Mouse (Mus musculus) forebrain, embryonic 16.5 days (tissue): ENCODE data around the gene Acbd3. TPM values are rescaled to one million over a fixed set of nuclear protein-coding genes. Genes with fewer than 3 reads are reported as not detected.

Experiments
- ATAC-seq: fragments of 200-750 bp; cut with Nextera tagmentation; 2 replicates; pipeline ENCODE4 v1.8.0; 2017; ENCODE audit warnings: mild to moderate bottlenecking, moderate library complexity
- H3K27ac ChIP-seq: fragments of 300-500 bp; sonication (generic); 2 replicates; pipeline ENCODE4 v1.5.1; 2014; ENCODE audit warnings: low read length, control low read depth
- H3K27me3 ChIP-seq: fragments of 300-500 bp; sonication (generic); replicated peaks from 2 replicates; pipeline ENCODE4 v1.6.1; 2014; ENCODE audit warnings: low read length; ENCODE audit not compliant: control insufficient read depth, insufficient read depth
- H3K36me3 ChIP-seq: fragments of 300-500 bp; sonication (generic); 2 replicates; pipeline ENCODE4 v1.6.1; 2014; ENCODE audit not compliant: control insufficient read depth, insufficient read depth
- H3K4me1 ChIP-seq: fragments of 300-500 bp; sonication (generic); replicated peaks from 2 replicates; pipeline ENCODE4 v1.6.1; 2014; ENCODE audit warnings: low read length; ENCODE audit not compliant: control insufficient read depth, insufficient read depth
- H3K4me2 ChIP-seq: fragments of 300-500 bp; sonication (generic); 2 replicates; pipeline ENCODE4 v1.6.1; 2014; ENCODE audit warnings: mild to moderate bottlenecking, low read length, control low read depth
- H3K4me3 ChIP-seq: fragments of 300-500 bp; sonication (generic); replicated peaks from 2 replicates; pipeline ENCODE4 v1.5.1; 2014; ENCODE audit warnings: mild to moderate bottlenecking, low read length, control low read depth
- H3K9ac ChIP-seq: fragments of 300-500 bp; sonication (generic); replicated peaks from 2 replicates; pipeline ENCODE4 v1.6.1; 2014; ENCODE audit warnings: low read depth, low read length, control low read depth
- H3K9me3 ChIP-seq: fragments of 300-500 bp; sonication (generic); 2 replicates; pipeline ENCODE4 v1.6.1; 2016; ENCODE audit warnings: low read length; ENCODE audit not compliant: control insufficient read depth
- WGBS: fragments of 180-500 bp; shearing (Covaris S2); extraction: QIAGEN DNeasy Blood & Tissue Kit; methylation state at CpG from one replicate; pipeline ENCODE4 v1.1.7; 2014; 5-methylcytosine and 5-hydroxymethylcytosine counted together
- polyA plus RNA-seq: library from polyadenylated mRNA; unstranded; fragments of >200 nt; fragmentation: Nextera tagmentation; extraction: Ambion mirVana; gene quantifications from 2 replicates; pipeline ENCODE4 v1.2.1, GENCODE M21; 2015

Gene Acbd3
- polyA plus RNA-seq: 23.5 and 25.0 TPM in 2 replicates

DNA sequence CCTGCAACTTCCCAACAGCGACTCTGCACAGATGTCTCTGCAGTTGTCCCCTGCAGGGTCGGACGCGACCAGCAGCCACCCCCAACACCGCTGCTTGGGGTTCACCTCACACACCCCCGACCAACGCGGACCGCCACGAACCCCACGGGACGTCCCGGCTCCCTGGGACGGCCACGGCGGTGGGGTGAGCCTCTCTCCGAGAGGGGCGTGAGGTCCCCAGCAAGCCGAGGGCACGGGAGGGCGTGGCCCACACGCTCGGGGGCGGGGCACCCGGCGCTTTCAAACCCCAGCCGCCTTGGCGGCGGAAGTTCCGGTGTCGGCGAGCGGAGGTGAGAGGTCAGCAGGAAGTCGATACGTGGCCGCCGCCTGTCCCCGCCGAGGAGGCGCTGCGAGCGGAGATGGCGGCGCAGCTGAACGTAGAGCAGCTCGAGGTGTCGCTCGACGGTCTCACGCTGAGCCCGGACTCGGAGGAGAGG, at the start of gene Acbd3:
Gene Acbd3, plus strand, starts transcription at position 340 of the 476 bp plus-strand sequence.
- peak within 1 kb of the TSS; percentile 71 for H3K4me2 ChIP-seq
- H3K4me3 ChIP-seq: peak within 1 kb of the TSS; percentile 82
- ATAC-seq: peak; percentile 95
- peaks cover 21% of the 10 kb centered on the region for H3K4me1 ChIP-seq
- no peaks in the 10 kb centered on the region for H3K27me3 ChIP-seq
- under 1% methylated on average over 48 of the region's 52 CpGs for WGBS
- H3K9ac ChIP-seq: peak within 1 kb of the TSS; percentile 72
- H3K36me3 ChIP-seq: no peaks in the 10 kb centered on the region
- H3K9me3 ChIP-seq: no peaks in the 10 kb centered on the region
- H3K27ac ChIP-seq: peak within 1 kb of the TSS; percentile 74

DNA sequence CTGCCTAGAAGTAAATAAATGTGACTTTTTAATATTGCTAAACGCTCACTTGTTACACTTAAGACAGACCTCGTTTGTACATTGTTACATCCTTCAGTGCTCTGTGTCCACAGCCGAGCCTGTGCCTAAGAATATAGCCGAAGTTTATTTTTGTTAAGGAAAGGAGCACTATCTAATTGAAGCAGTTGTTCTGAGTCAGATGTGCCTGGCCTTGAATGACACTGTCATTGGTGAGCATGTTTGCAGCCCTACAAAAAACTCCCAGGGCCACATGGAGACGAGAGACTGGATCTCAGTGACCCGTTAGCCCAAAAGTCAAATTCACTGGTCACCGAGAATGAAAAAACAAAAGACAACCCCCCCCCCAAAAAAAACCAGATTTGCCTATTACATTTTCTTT, 34.6 kb upstream of the Acbd3 start:
- ATAC-seq: no peak
- no peak overlapping the region for H3K4me2 ChIP-seq
- WGBS: 87% methylated on average over 7 of the region's 7 CpGs
- H3K9ac ChIP-seq: no peak overlapping the region
- no peak overlapping the region for H3K4me3 ChIP-seq
- peaks cover 15% of the 10 kb centered on the region for H3K27me3 ChIP-seq
- no peak overlapping the region for H3K27ac ChIP-seq
- no peaks in the 10 kb centered on the region for H3K9me3 ChIP-seq
- no peaks in the 10 kb centered on the region for H3K4me1 ChIP-seq
- H3K36me3 ChIP-seq: peaks cover 8% of the 10 kb centered on the region; the same call in 1 of the 2 replicates

DNA sequence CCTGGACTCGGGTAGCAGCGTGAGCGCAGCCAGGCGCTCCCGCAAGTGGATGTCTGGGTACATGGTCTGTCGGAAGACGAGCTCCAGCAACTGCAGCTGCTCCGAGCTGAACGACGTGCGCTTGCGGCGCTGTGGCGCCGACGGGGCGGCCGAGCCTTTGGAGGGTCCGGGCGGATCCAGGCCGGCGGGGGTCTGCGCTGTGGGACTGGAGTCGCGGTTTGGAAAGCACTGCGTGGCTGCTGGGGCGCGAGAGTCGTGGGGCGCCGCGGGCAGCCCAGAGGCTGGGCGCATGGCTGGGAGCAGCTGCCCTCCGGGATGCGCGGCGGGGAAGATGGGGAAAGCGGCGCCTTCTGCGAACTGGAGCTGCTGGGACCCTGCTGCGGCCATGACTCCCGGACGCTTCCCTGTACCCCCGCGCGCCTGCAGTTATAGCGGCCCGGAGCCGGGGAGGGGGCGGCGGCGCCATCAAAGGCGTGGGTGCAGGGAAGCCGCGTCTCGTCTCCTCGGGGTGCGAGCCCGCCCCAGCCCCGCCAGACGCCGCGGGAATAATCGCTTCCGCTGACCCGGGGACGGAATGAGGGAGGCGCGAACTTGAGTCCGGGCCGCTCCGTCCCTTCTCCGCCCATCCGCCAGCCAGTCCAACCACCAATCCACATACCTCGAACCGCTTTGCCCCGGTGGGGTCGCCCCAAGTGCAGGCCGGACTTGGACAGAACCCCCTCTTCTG, 29.1 kb upstream of the Acbd3 start, which contains the start of gene Mixl1:
Gene Mixl1, minus strand, starts transcription at position 409 of the 727 bp plus-strand sequence.
- no peak within 1 kb of the TSS for H3K27ac ChIP-seq
- H3K4me3 ChIP-seq: peak within 1 kb of the TSS; percentile 41
- H3K9me3 ChIP-seq: no peaks in the 10 kb centered on the region
- WGBS: 1% methylated on average over 68 of the region's 79 CpGs
- H3K27me3 ChIP-seq: peaks cover 38% of the 10 kb centered on the region
- H3K36me3 ChIP-seq: no peaks in the 10 kb centered on the region
- H3K4me2 ChIP-seq: peak within 1 kb of the TSS; percentile 51
- H3K9ac ChIP-seq: peak within 1 kb of the TSS; percentile 39
- peak; percentile 26; the same call in 1 of the 2 replicates for ATAC-seq
- H3K4me1 ChIP-seq: peaks cover 8% of the 10 kb centered on the region

DNA sequence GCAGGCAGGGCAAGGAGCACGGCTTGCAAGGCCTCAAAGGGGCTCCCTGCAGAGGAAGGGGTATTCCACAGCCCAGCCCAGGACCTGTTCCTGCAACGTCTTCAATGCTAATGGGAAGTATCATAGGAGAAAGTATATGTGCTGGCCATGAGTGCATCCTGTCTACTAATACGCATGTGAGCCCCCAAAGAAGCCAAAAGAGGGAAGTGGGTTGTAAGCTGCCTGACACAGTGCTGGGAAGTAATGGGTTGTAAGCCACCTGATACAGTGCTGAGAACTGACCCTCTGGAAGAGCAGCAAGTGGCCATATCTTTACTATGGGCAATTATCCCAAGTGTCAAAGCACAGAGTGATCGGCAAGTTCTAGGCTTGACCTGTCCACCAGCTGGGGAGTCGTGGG, 27.8 kb upstream of the Acbd3 start:
- Histone ChIP-seq H3K4me2 (no peak overlapping the region), H3K27ac (no peak overlapping the region), H3K27me3 (peaks cover 38% of the 10 kb centered on the region), H3K36me3 (no peaks in the 10 kb centered on the region), H3K9ac (no peak overlapping the region), H3K9me3 (no peaks in the 10 kb centered on the region), H3K4me1 (peaks cover 8% of the 10 kb centered on the region), H3K4me3 (no peak overlapping the region)
- ATAC-seq: no peak
- WGBS: 58% methylated on average over 5 of the region's 5 CpGs

DNA sequence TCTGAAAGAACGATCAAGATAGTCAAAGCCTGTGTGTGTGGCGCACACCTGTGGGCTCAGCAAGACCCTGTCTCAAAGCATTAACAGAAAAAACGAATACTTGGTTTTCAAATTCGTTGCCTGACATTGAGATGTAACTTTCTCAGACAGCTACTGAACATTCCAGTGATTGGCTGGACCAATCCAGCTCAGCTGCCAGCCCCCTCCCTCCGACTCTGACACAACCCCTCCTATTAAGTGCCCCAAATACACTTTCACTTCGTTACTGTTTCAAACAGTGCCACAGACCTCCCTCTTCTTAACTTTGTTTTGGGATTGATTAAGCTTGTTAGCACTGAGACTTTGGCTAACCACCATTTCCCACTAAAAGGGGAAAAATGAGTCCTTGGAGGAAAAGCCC, 22.4 kb upstream of the Acbd3 start:
- Histone ChIP-seq H3K27me3 (peaks cover 3% of the 10 kb centered on the region; the same call in 1 of the 2 replicates), H3K36me3 (no peaks in the 10 kb centered on the region), H3K4me2 (no peak overlapping the region), H3K4me3 (no peak overlapping the region), H3K4me1 (no peaks in the 10 kb centered on the region), H3K9me3 (no peaks in the 10 kb centered on the region), H3K27ac (no peak overlapping the region), H3K9ac (no peak overlapping the region)
- 48% methylated on average over 6 of the region's 6 CpGs for WGBS
- ATAC-seq: no peak

DNA sequence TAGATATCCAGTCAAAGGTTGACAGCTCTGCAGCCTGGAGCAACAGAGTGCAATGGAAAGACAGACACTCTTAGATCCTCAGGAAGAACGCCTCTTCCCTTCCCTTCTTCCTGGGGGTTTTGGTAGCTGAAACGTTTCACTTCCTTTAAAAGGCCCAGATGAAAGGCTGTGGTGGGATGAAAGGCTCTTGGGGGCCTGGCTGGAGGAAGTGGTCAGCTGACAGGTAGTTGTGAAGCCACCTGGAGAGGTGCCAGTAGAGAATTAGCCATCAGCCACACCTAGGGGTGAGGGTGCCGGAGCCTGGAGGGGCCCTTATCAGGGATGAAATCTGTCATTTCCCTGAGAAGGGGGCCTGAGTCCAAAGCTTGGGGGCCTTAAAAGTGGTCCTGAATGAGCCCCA, 18.5 kb upstream of the Acbd3 start:
- no peak overlapping the region for H3K27ac ChIP-seq
- H3K4me3 ChIP-seq: no peak overlapping the region
- no peak for ATAC-seq
- H3K4me1 ChIP-seq: no peaks in the 10 kb centered on the region
- H3K4me2 ChIP-seq: no peak overlapping the region
- no peaks in the 10 kb centered on the region for H3K27me3 ChIP-seq
- no peaks in the 10 kb centered on the region for H3K36me3 ChIP-seq
- no peaks in the 10 kb centered on the region for H3K9me3 ChIP-seq
- no peak overlapping the region for H3K9ac ChIP-seq
- 58% methylated on average over 3 of the region's 3 CpGs for WGBS

DNA sequence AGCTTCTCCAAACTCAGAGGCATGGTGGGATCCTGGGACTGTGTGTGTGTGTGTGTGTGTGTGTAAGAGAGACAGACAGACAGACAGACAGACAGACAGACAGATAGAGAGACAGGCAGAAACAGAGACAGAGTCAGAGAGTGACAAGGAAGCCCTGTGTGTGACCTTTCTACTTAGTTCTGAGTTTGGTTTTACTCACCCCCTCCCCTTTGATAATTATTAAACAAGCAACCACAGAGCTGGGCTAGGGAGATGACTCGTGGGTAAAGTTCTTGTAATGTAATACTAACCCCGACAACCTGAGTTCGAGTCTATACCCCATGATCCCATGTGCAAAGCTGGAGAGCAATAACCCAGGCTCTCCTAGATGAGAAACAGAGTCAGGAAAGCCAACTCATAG, 18.0 kb upstream of the Acbd3 start:
- no peak overlapping the region for H3K4me3 ChIP-seq
- H3K27ac ChIP-seq: no peak overlapping the region
- H3K9ac ChIP-seq: no peak overlapping the region
- no peak overlapping the region for H3K4me2 ChIP-seq
- no peak for ATAC-seq
- no peaks in the 10 kb centered on the region for H3K36me3 ChIP-seq
- H3K4me1 ChIP-seq: no peaks in the 10 kb centered on the region
- 87% methylated on average over 3 of the region's 3 CpGs for WGBS
- no peaks in the 10 kb centered on the region for H3K9me3 ChIP-seq
- H3K27me3 ChIP-seq: no peaks in the 10 kb centered on the region

DNA sequence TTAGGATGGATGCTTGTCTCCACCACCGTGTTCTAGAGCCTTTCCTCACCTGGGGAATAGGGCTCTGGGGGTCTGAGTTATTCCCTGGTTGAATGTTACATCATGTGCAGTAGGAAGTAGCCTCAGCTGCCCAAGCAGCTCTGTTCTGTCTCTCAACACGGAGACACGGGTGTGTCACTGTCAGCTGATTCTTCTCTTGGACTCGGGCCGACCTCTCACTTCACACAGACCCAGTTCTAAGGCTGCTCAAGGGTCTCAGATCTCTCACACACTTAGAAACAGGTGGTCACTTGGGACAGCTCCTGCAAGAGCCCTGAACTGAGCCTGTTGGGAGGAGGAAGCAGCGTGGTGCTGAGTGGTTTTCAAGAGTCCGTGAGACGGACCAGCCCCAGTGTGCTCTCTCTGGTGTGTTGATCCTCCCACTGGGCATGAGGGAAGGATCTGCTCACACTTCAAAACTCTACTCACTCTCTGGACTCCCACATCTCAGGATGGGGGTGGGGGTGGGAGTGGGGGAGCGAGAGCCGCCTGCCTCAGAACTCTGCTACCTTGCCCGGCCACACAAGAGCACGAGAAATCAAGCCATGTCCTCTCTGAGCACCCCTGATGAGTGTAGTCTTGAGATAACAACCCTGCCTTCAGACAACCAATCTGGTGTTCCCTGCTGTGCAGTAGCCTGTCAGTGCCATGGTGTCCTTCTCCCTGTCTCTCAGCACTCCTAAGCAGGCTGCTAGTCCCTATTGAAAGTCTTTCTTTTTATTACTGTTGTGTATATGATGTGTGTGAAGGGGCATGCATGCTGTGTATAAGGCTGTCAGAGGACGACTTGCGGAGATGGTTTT, 16.7 kb upstream of the Acbd3 start:
- 80% methylated on average over 14 of the region's 14 CpGs for WGBS
- no peaks in the 10 kb centered on the region for H3K27me3 ChIP-seq
- H3K9ac ChIP-seq: no peak overlapping the region
- no peak overlapping the region for H3K4me2 ChIP-seq
- H3K36me3 ChIP-seq: no peaks in the 10 kb centered on the region
- H3K9me3 ChIP-seq: no peaks in the 10 kb centered on the region
- no peaks in the 10 kb centered on the region for H3K4me1 ChIP-seq
- no peak overlapping the region for H3K4me3 ChIP-seq
- ATAC-seq: no peak
- no peak overlapping the region for H3K27ac ChIP-seq

DNA sequence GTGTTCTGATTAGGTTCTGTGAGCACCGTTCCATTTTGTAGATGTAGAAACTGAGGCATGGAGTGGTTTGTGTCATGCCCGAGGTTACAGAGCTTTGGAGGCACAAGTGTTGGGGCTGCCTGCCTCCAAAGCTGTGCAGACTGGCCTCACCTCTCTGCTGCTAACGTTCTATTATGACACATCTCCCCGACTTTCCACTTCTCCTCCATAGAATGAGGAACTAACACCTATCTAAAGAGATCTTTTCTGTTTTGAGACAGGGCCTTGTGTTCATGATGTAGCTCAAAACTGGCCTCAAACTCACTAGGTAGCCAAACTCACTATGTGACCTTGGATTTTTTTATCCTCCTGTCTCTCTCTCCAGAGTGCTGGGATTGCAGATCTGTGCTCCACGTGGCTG, 7.1 kb upstream of the Acbd3 start:
- H3K27me3 ChIP-seq: no peaks in the 10 kb centered on the region
- no peak overlapping the region for H3K4me2 ChIP-seq
- 73% methylated on average over 5 of the region's 5 CpGs for WGBS
- H3K9ac ChIP-seq: no peak overlapping the region
- no peak overlapping the region for H3K4me3 ChIP-seq
- H3K36me3 ChIP-seq: no peaks in the 10 kb centered on the region
- no peaks in the 10 kb centered on the region for H3K9me3 ChIP-seq
- no peaks in the 10 kb centered on the region for H3K4me1 ChIP-seq
- ATAC-seq: no peak
- H3K27ac ChIP-seq: no peak overlapping the region
